Mouse (Mus musculus): Measurements from ENCODE around the gene Wipi2. TPM values are rescaled to one million over a fixed set of nuclear protein-coding genes. Genes with fewer than 3 reads are reported as not detected.

The Wipi2 gene
- polyA plus RNA-seq, 1 experiment, result 32.1 TPM

DNA sequence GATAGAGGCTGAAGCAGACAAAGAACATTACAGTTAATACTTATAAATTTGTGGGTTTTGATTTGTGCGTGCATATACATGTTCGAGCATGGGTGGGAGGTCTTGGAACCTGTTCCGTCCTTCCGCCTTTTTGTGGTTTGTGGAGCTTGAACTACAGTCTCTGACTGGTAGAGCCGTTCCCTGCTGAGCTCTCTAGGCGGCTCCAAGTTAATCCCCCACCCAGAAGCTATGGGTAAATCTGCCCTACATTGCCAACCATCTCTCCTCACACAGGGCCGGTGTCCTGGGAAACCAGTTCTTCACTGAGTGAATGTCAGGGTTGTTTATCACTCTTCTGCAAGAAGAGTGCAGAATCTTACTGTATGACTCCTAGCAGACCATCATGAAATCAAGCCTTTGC lies 20.7 kb downstream of the Wipi2 start:
- Histone ChIP-seq H3K27me3 (ENCODE audit: control insufficient read depth, insufficient read depth, low read length) (no peaks in the 10 kb centered on the region), H3K27ac (ENCODE audit: insufficient read depth, low read length) (no peak overlapping the region), H3K4me3 (ENCODE audit: extremely low read depth, insufficient read depth, insufficient read length) (no peak overlapping the region), H3K4me1 (ENCODE audit: control insufficient read depth, insufficient read depth, insufficient read length) (no peaks in the 10 kb centered on the region; the same call in 1 of the 2 replicates), H3K36me3 (ENCODE audit: control insufficient read depth, insufficient read depth, low read length) (no peaks in the 10 kb centered on the region)
- DNase-seq (ENCODE audit: low read depth in 1 of 2, low spot score in 2 of 2), result no peak
- WGBS, result 97% methylated on average over 7 of the region's 7 CpGs
- TF ChIP-seq CTCF (IDR thresholded peaks at IDR 0.05; ENCODE audit: extremely low read depth, insufficient read depth, insufficient read length, insufficient replicate concordance) (no peak), POLR2A (IDR thresholded peaks at IDR 0.05; ENCODE audit: low read depth, low read length) (no peak)

GRCm38 (mm10) chr5:142649460-142650050 lies 22.1 kb downstream of the Wipi2 start:
- 86% methylated on average over 4 of the region's 4 CpGs for WGBS
- TF ChIP-seq CTCF (IDR thresholded peaks at IDR 0.05; ENCODE audit: extremely low read depth, insufficient read depth, insufficient read length, insufficient replicate concordance), result no peak
- no peak for TF ChIP-seq POLR2A (IDR thresholded peaks at IDR 0.05; ENCODE audit: low read depth, low read length)
- H3K36me3 ChIP-seq (ENCODE audit: control insufficient read depth, insufficient read depth, low read length), result no peaks in the 10 kb centered on the region
- H3K27ac ChIP-seq (ENCODE audit: insufficient read depth, low read length), result no peak overlapping the region
- H3K27me3 ChIP-seq (ENCODE audit: control insufficient read depth, insufficient read depth, low read length), result no peaks in the 10 kb centered on the region
- H3K4me1 ChIP-seq (ENCODE audit: control insufficient read depth, insufficient read depth, insufficient read length), result no peaks in the 10 kb centered on the region; the same call in 1 of the 2 replicates
- DNase-seq (ENCODE audit: low read depth in 1 of 2, low spot score in 2 of 2), result no peak
- H3K4me3 ChIP-seq (ENCODE audit: extremely low read depth, insufficient read depth, insufficient read length), result no peak overlapping the region

GRCm38 (mm10) chr5:142650390-142650789 lies 22.9 kb downstream of the Wipi2 start:
- no peaks in the 10 kb centered on the region; the same call in 1 of the 2 replicates for H3K4me1 ChIP-seq (ENCODE audit: control insufficient read depth, insufficient read depth, insufficient read length)
- 82% methylated on average over 3 of the region's 3 CpGs for whole genome bisulfite sequencing
- no peaks in the 10 kb centered on the region for H3K27me3 ChIP-seq (ENCODE audit: control insufficient read depth, insufficient read depth, low read length)
- no peak overlapping the region for H3K27ac ChIP-seq (ENCODE audit: insufficient read depth, low read length)
- no peak for DNase-seq (ENCODE audit: low read depth in 1 of 2, low spot score in 2 of 2)
- H3K36me3 ChIP-seq (ENCODE audit: control insufficient read depth, insufficient read depth, low read length), result peaks cover 4% of the 10 kb centered on the region
- TF ChIP-seq POLR2A (IDR thresholded peaks at IDR 0.05; ENCODE audit: low read depth, low read length) (no peak), CTCF (IDR thresholded peaks at IDR 0.05; ENCODE audit: extremely low read depth, insufficient read depth, insufficient read length, insufficient replicate concordance) (no peak)
- H3K4me3 ChIP-seq (ENCODE audit: extremely low read depth, insufficient read depth, insufficient read length), result no peak overlapping the region

DNA sequence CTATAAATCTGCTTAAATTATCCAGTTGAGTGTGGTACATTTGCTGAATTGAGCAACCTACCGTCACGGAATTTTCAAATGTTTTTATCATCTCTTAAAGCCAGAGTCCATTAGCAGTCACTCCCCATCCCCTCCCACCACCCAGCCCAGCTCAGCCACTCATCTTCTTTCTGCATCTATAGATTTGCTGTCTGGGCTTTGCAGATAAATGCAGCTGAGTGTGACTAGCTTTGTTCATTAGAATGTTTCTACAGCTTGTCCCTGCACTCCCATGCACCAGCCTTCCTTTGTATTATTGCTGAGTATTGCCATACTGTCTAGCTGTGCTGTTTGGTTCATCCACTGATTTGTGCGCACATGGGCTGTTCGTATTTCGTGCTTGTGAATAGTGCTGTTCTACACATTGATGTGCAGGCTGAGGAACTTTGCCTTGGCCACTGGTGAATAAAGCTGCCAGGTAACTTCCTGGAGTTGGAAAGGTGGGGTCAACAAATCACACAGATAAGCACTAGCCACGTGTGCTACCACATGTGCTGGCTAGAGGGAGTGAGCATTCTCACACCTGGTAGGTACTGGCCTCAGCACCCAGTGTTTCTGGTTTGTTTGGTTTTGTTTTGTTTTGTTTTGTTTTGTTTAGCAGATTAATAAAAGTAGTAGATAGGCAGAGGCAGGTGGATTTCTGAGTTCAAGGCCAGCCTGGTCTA lies 23.4 kb downstream of the Wipi2 start:
- peaks cover 5% of the 10 kb centered on the region for H3K36me3 ChIP-seq (ENCODE audit: control insufficient read depth, insufficient read depth, low read length)
- WGBS, result 80% methylated on average over 6 of the region's 6 CpGs
- no peak for DNase-seq (ENCODE audit: low read depth in 1 of 2, low spot score in 2 of 2)
- H3K4me1 ChIP-seq (ENCODE audit: control insufficient read depth, insufficient read depth, insufficient read length), result no peaks in the 10 kb centered on the region; the same call in 1 of the 2 replicates
- H3K4me3 ChIP-seq (ENCODE audit: extremely low read depth, insufficient read depth, insufficient read length), result no peak overlapping the region
- no peak overlapping the region for H3K27ac ChIP-seq (ENCODE audit: insufficient read depth, low read length)
- H3K27me3 ChIP-seq (ENCODE audit: control insufficient read depth, insufficient read depth, low read length), result no peaks in the 10 kb centered on the region
- no peak for TF ChIP-seq CTCF (IDR thresholded peaks at IDR 0.05; ENCODE audit: extremely low read depth, insufficient read depth, insufficient read length, insufficient replicate concordance)
- TF ChIP-seq POLR2A (IDR thresholded peaks at IDR 0.05; ENCODE audit: low read depth, low read length), result no peak

DNA sequence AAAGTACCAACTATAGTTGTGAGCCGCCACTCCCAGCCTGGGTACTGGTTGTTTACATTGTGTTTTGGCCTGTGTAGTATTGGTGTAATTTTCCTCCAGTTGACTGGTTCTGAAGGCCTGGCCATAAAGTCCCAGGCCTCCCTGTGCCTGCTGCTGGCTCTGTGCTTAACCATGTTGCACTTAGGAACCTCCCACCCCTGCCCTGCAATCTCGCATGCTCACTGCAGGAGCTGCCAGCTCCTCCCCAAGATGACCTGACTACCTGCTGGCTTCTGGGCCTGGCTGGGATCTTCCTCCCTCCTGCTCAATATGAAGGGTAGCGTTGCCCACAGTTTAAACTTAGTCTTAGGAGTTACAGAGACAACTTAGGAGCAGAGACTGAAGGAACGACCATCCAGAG lies 24.8 kb downstream of the Wipi2 start:
- Histone ChIP-seq H3K27me3 (ENCODE audit: control insufficient read depth, insufficient read depth, low read length) (no peaks in the 10 kb centered on the region), H3K4me1 (ENCODE audit: control insufficient read depth, insufficient read depth, insufficient read length) (no peaks in the 10 kb centered on the region; the same call in 1 of the 2 replicates), H3K36me3 (ENCODE audit: control insufficient read depth, insufficient read depth, low read length) (peaks cover 9% of the 10 kb centered on the region), H3K27ac (ENCODE audit: insufficient read depth, low read length) (no peak overlapping the region), H3K4me3 (ENCODE audit: extremely low read depth, insufficient read depth, insufficient read length) (no peak overlapping the region)
- DNase-seq (ENCODE audit: low read depth in 1 of 2, low spot score in 2 of 2), result no peak
- WGBS, result 93% methylated on average over 4 of the region's 4 CpGs
- TF ChIP-seq CTCF (IDR thresholded peaks at IDR 0.05; ENCODE audit: extremely low read depth, insufficient read depth, insufficient read length, insufficient replicate concordance) (no peak), POLR2A (IDR thresholded peaks at IDR 0.05; ENCODE audit: low read depth, low read length) (no peak)

- H3K4me1 ChIP-seq (ENCODE audit: control insufficient read depth, insufficient read depth, insufficient read length), result no peaks in the 10 kb centered on the region
- no peaks in the 10 kb centered on the region for H3K27me3 ChIP-seq (ENCODE audit: control insufficient read depth, insufficient read depth, low read length)
- H3K27ac ChIP-seq (ENCODE audit: insufficient read depth, low read length), result no peak overlapping the region
- H3K36me3 ChIP-seq (ENCODE audit: control insufficient read depth, insufficient read depth, low read length), result peaks cover 62% of the 10 kb centered on the region
- no peak overlapping the region for H3K4me3 ChIP-seq (ENCODE audit: extremely low read depth, insufficient read depth, insufficient read length)
- TF ChIP-seq POLR2A (IDR thresholded peaks at IDR 0.05; ENCODE audit: low read depth, low read length) (no peak), CTCF (IDR thresholded peaks at IDR 0.05; ENCODE audit: extremely low read depth, insufficient read depth, insufficient read length, insufficient replicate concordance) (no peak)
- DNase-seq (ENCODE audit: low read depth in 1 of 2, low spot score in 2 of 2), result no peak
- 92% methylated on average over 7 of the region's 7 CpGs for WGBS
Measured at GRCm38 (mm10) chr5:142660656-142661434, 33.3 kb downstream of the Wipi2 start.
